Mouse (Mus musculus) adrenal gland, postnatal 14 days (tissue): ENCODE data around the gene Vopp1. TPM values are rescaled to one million over a fixed set of nuclear protein-coding genes. Genes with fewer than 3 reads are reported as not detected.

Source experiments
- DNase-seq: peaks from one replicate; pipeline ENCODE4 v3.0.0; 2021; ENCODE audit warnings: mixed read lengths
- total RNA-seq: library from RNA; stranded (reverse); gene quantifications from 2 replicates; pipeline ENCODE4 v1.2.3, GENCODE M21; 2021

The Vopp1 gene
- total RNA-seq, 1 experiment from 2014 or later, result 17.9 TPM

GRCm38 (mm10) chr6:57784251-57784650, 40.7 kb downstream of the Vopp1 start:
- peak; percentile 11 for DNase-seq

- DNase-seq, result no peak
These were observed 42.3 kb downstream of the Vopp1 start for GRCm38 (mm10) chr6:57782658-57783057.

GRCm38 (mm10) chr6:57780359-57780758, 44.6 kb downstream of the Vopp1 start:
- no peak for DNase-seq

GRCm38 (mm10) chr6:57773792-57774191, 51.2 kb downstream of the Vopp1 start:
- no peak for DNase-seq

- DNase-seq, result no peak
These were observed 54.3 kb downstream of the Vopp1 start for GRCm38 (mm10) chr6:57770467-57771190.

- DNase-seq, result no peak
These were observed 55.9 kb downstream of the Vopp1 start for GRCm38 (mm10) chr6:57768948-57769525.

GRCm38 (mm10) chr6:57767112-57767868, 57.7 kb downstream of the Vopp1 start:
- no peak for DNase-seq

GRCm38 (mm10) chr6:57766287-57766686, 58.7 kb downstream of the Vopp1 start:
- DNase-seq, result no peak

- no peak for DNase-seq
These were observed 59.7 kb downstream of the Vopp1 start for GRCm38 (mm10) chr6:57765095-57765878.

GRCm38 (mm10) chr6:57763054-57763453, 61.9 kb downstream of the Vopp1 start:
- no peak for DNase-seq

- no peak for DNase-seq
These were observed 70.8 kb downstream of the Vopp1 start for GRCm38 (mm10) chr6:57753962-57754759.

GRCm38 (mm10) chr6:57745748-57746129, 79.2 kb downstream of the Vopp1 start:
- no peak for DNase-seq

GRCm38 (mm10) chr6:57744974-57745747, 79.8 kb downstream of the Vopp1 start:
- DNase-seq, result no peak

GRCm38 (mm10) chr6:57744123-57744522, 80.8 kb downstream of the Vopp1 start:
- no peak for DNase-seq

- peak; percentile 23 for DNase-seq
These were observed 81.6 kb downstream of the Vopp1 start for GRCm38 (mm10) chr6:57743333-57743732.

- no peak for DNase-seq
These were observed 82.2 kb downstream of the Vopp1 start for GRCm38 (mm10) chr6:57742749-57743148.

GRCm38 (mm10) chr6:57721347-57721746, 103.6 kb downstream of the Vopp1 start:
- DNase-seq, result no peak

- DNase-seq, result no peak
These were observed 113.2 kb downstream of the Vopp1 start for GRCm38 (mm10) chr6:57711726-57712125.

GRCm38 (mm10) chr6:57706721-57707120, 118.2 kb downstream of the Vopp1 start:
- DNase-seq, result no peak

GRCm38 (mm10) chr6:57703703-57704102, 121.3 kb downstream of the Vopp1 start:
- no peak for DNase-seq
